Mouse (Mus musculus) midbrain, embryonic 14.5 days (tissue): ENCODE data around the gene Frzb. TPM values are rescaled to one million over a fixed set of nuclear protein-coding genes. Genes with fewer than 3 reads are reported as not detected.

Experiments
- ATAC-seq: fragments of 200-750 bp; cut with Nextera tagmentation; 2 replicates; pipeline ENCODE4 v1.8.0; 2017; ENCODE audit warnings: moderate number of reproducible peaks, moderate library complexity; ENCODE audit not compliant: low FRiP score, low TSS enrichment
- DNase-seq: peaks from one replicate; pipeline ENCODE4 v3.0.0-alpha.2; 2015
- H3K27ac ChIP-seq: fragments of 300-500 bp; sonication (generic); replicated peaks from 2 replicates; pipeline ENCODE4 v1.5.1; 2014; ENCODE audit warnings: mild to moderate bottlenecking, low read depth, low read length, moderate library complexity
- H3K27me3 ChIP-seq: fragments of 300-500 bp; sonication (generic); 2 replicates; pipeline ENCODE4 v1.6.1; 2014; ENCODE audit warnings: low read length, control low read depth, mixed read lengths; ENCODE audit not compliant: control insufficient read depth, insufficient read depth
- H3K36me3 ChIP-seq: fragments of 300-500 bp; sonication (generic); 2 replicates; pipeline ENCODE4 v1.6.1; 2014; ENCODE audit warnings: low read length, control low read depth; ENCODE audit not compliant: control insufficient read depth, insufficient read depth
- H3K4me1 ChIP-seq: fragments of 300-500 bp; sonication (generic); 2 replicates; pipeline ENCODE4 v1.6.1; 2014; ENCODE audit warnings: mild to moderate bottlenecking, antibody characterized with exemption, low read length, control low read depth; ENCODE audit not compliant: control insufficient read depth, insufficient read depth
- H3K4me2 ChIP-seq: fragments of 300-500 bp; sonication (generic); 2 replicates; pipeline ENCODE4 v1.6.1; 2014; ENCODE audit warnings: mild to moderate bottlenecking, low read length, moderate library complexity
- H3K4me3 ChIP-seq: fragments of 300-500 bp; sonication (generic); replicated peaks from 2 replicates; pipeline ENCODE4 v1.5.1; 2014; ENCODE audit warnings: low read depth, low read length
- H3K9ac ChIP-seq: fragments of 300-500 bp; sonication (generic); replicated peaks from 2 replicates; pipeline ENCODE4 v1.6.1; 2014; ENCODE audit warnings: mild to moderate bottlenecking, low read length, moderate library complexity
- H3K9me3 ChIP-seq: fragments of 300-500 bp; sonication (generic); 2 replicates; pipeline ENCODE4 v1.6.1; 2016; ENCODE audit warnings: low read length, control low read depth, mixed read lengths; ENCODE audit not compliant: control insufficient read depth
- WGBS: fragments of 180-500 bp; shearing (Covaris S2); extraction: QIAGEN DNeasy Blood & Tissue Kit; methylation state at CpG from one replicate; pipeline ENCODE4 v1.1.7; 2014; 5-methylcytosine and 5-hydroxymethylcytosine counted together
- polyA plus RNA-seq: library from polyadenylated mRNA; unstranded; fragments of >200 nt; fragmentation: Nextera tagmentation; extraction: Ambion mirVana; gene quantifications from 2 replicates; pipeline ENCODE4 v1.2.1, GENCODE M21; 2014

The Frzb gene
- polyA plus RNA-seq, 1 experiment from 2014 or later: 2.2 TPM

- H3K4me3 ChIP-seq: no peak overlapping the region
- WGBS: 85% methylated on average over 4 of the region's 4 CpGs
- H3K9me3 ChIP-seq: no peaks in the 10 kb centered on the region
- no peak for DNase-seq
- no peak overlapping the region for H3K9ac ChIP-seq
- no peaks in the 10 kb centered on the region for H3K36me3 ChIP-seq
- no peak for ATAC-seq
- no peak overlapping the region for H3K27ac ChIP-seq
- H3K4me2 ChIP-seq: no peak overlapping the region
- H3K4me1 ChIP-seq: no peaks in the 10 kb centered on the region
- no peaks in the 10 kb centered on the region for H3K27me3 ChIP-seq
Measured at GRCm38 (mm10) chr2:80384447-80384846, 63.0 kb downstream of the Frzb start.

GRCm38 (mm10) chr2:80379848-80380247 is 67.6 kb downstream of the Frzb start:
- no peak overlapping the region for H3K4me2 ChIP-seq
- no peak overlapping the region for H3K4me3 ChIP-seq
- ATAC-seq (no peak), DNase-seq (no peak)
- H3K9ac ChIP-seq: no peak overlapping the region
- no peak overlapping the region for H3K27ac ChIP-seq
- WGBS: 97% methylated on average over 5 of the region's 5 CpGs
- no peaks in the 10 kb centered on the region for H3K36me3 ChIP-seq
- no peaks in the 10 kb centered on the region for H3K27me3 ChIP-seq
- no peaks in the 10 kb centered on the region for H3K4me1 ChIP-seq
- H3K9me3 ChIP-seq: no peaks in the 10 kb centered on the region

GRCm38 (mm10) chr2:80374892-80375291 is 72.5 kb downstream of the Frzb start:
- DNase-seq (no peak), ATAC-seq (no peak)
- Histone ChIP-seq H3K4me2 (no peak overlapping the region), H3K4me3 (no peak overlapping the region), H3K9me3 (no peaks in the 10 kb centered on the region), H3K27ac (no peak overlapping the region), H3K27me3 (no peaks in the 10 kb centered on the region), H3K4me1 (no peaks in the 10 kb centered on the region), H3K36me3 (no peaks in the 10 kb centered on the region), H3K9ac (no peak overlapping the region)

GRCm38 (mm10) chr2:80371458-80371857 is 76.0 kb downstream of the Frzb start:
- no peak for DNase-seq
- H3K27me3 ChIP-seq: no peaks in the 10 kb centered on the region
- no peak overlapping the region for H3K9ac ChIP-seq
- ATAC-seq: no peak
- no peaks in the 10 kb centered on the region for H3K36me3 ChIP-seq
- no peak overlapping the region for H3K27ac ChIP-seq
- H3K4me3 ChIP-seq: no peak overlapping the region
- no peak overlapping the region for H3K4me2 ChIP-seq
- no peaks in the 10 kb centered on the region for H3K9me3 ChIP-seq
- no peaks in the 10 kb centered on the region for H3K4me1 ChIP-seq
- WGBS: 90% methylated on average over 8 of the region's 8 CpGs

Other genes starting within 250 kb of the Frzb start
- not detected in 2 replicates for gene Prdx6b, start 155.2 kb downstream of the Frzb start, polyA plus RNA-seq
- gene Dnajc10, start 132.2 kb downstream of the Frzb start, polyA plus RNA-seq: 58.9 and 80.5 TPM in 2 replicates
- gene Nckap1, start 133.8 kb upstream of the Frzb start, polyA plus RNA-seq: 82.3 and 94.7 TPM in 2 replicates
- 17.5 and 20.0 TPM in 2 replicates for gene Dusp19, start 169.4 kb upstream of the Frzb start, polyA plus RNA-seq
- gene Nup35, start 169.6 kb upstream of the Frzb start, polyA plus RNA-seq: 60.2 and 61.6 TPM in 2 replicates